Mouse (Mus musculus): ENCODE data around the gene Map10. TPM values are rescaled to one million over a fixed set of nuclear protein-coding genes. Genes with fewer than 3 reads are reported as not detected.

Map10 gene
- polyA plus RNA-seq, 1 experiment from 2014 or later: 8.0 TPM

DNA sequence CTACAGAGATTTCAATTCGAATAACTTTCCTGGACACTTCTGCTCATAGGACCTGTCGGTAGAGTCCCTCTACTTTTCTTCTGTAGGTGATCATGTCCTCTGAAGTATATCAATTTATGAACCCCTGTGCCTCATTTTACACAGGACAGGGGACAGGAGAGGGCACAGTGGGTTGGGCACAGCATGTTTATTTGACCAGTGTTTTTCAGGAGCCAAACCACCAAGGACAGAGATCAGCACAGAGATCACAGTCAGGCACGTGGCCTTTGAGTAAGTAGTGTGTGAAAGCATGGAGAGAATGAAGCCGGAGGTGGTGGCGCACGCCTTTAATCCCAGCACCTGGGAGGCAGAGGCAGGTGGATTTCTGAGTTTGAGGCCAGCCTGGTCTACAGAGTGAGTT is 7.9 kb downstream of the Map10 start:
- WGBS: 93% methylated on average over 6 of the region's 6 CpGs
- Histone ChIP-seq H3K9me3 (replicated peaks) (peaks cover 5% of the 10 kb centered on the region; the same call in 1 of the 2 replicates), H3K27ac (replicated peaks) (no peak overlapping the region), H3K4me1 (peaks cover 21% of the 10 kb centered on the region), H3K27me3 (ENCODE audit: low read depth, poor library complexity, severe bottlenecking) (no peaks in the 10 kb centered on the region), H3K4me3 (no peak overlapping the region), H3K36me3 (peaks cover under 1% of the 10 kb centered on the region; the same call in 1 of the 2 replicates)
- DNase-seq (ENCODE audit: low spot score): no peak

DNA sequence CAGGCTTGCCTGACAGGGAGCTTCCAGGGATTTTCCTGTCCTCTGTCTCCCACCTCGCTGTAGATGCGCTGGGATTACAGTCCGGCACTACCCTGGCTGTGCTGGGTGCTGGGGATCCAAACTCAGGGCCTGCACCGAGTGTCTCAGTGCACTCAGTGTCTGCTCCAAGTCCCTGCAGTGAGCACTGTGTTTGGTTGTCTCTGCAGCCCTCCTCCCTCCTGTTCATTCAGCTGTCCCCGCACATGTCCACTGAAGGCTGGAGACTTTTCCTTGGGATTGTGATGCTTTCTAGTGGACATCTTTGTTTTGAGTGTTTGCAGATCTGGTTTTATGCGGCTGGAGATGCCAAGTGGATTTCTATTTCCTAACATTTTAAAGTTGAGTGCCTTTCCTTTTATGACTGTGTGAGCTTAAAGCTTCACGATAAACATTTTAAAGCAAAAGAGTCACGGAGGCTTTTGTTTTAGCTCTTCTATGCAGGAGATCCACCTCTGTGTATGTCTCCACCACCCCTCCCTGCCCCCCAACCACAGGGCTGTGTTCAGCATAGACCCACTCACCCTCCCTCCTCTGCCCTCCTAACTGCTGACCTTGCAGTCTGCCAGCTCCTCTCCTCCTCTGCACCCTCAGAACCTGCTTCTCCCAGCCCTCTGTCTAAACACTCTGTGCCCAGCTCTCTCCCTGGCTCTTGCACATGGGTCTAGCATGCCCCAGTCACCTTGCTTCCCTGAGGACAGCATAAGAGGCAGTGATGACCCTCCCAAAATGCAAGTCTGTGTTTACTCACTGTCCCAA is 9.4 kb downstream of the Map10 start:
- H3K9me3 ChIP-seq (replicated peaks): no peaks in the 10 kb centered on the region
- no peaks in the 10 kb centered on the region for H3K27me3 ChIP-seq (ENCODE audit: low read depth, poor library complexity, severe bottlenecking)
- WGBS: 71% methylated on average over 8 of the region's 8 CpGs
- peak overlapping the region; percentile 59 for H3K27ac ChIP-seq (replicated peaks)
- no peak for DNase-seq (ENCODE audit: low spot score)
- peaks cover 21% of the 10 kb centered on the region for H3K4me1 ChIP-seq
- no peaks in the 10 kb centered on the region for H3K36me3 ChIP-seq
- no peak overlapping the region for H3K4me3 ChIP-seq

DNA sequence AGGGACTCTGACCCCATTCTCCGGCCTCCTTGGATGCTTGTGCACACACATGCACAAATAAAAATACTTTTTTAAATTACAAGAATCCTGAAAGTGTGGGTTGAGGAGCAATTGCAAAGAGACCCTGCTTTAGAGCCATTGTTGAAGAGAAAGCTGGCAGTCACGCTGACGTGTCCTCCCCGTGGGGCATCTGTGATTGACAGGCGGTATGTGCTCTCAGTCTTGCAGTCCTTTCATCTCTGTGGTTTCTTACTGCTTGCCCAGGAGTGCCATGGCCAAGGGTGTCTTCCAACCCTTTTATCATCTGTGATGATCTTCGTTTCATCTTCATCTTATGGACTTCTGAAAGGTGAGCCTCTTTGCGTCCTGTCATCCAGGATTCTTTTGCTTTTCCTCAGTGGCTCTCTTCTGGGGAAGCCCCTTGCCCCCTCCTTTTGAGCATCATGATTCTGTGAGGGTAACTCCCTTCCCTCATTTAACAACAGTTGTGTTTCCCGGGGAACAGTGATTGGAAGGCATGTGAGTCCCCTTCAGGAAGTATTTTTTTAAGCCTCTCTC is 11.3 kb downstream of the Map10 start:
- Histone ChIP-seq H3K4me1 (peaks cover 21% of the 10 kb centered on the region), H3K9me3 (replicated peaks) (no peaks in the 10 kb centered on the region), H3K4me3 (no peak overlapping the region), H3K36me3 (no peaks in the 10 kb centered on the region), H3K27me3 (ENCODE audit: low read depth, poor library complexity, severe bottlenecking) (no peaks in the 10 kb centered on the region), H3K27ac (replicated peaks) (no peak overlapping the region)
- 53% methylated on average over 8 of the region's 8 CpGs for WGBS
- no peak for DNase-seq (ENCODE audit: low spot score)

DNA sequence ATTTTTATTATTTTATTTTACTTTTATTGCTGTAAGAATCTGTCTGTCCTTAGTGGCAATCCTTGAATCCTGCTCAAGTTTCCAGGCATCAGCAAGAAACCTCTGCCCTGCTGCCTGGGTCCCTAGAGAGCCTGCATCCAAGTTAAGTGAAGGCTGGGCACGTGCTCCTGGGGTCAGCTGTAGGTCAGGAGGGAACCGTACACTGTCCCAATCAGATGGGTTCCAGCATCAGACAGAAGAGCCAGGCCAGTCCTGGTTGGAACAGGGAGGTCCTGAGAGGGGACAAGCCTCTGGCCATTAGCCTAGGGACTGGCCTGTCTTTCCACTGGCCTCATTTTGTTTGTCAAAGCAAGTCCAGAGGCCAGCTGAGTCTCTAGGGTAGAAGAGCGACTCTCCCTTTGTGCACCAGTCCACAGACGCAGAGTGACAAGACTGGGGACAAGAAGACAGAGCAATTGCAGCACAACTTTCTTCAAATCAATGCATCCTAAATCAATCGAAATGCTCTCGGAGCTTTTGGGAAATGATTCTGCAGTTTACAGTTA is 15.7 kb downstream of the Map10 start:
- H3K27me3 ChIP-seq (ENCODE audit: low read depth, poor library complexity, severe bottlenecking): no peaks in the 10 kb centered on the region
- no peak for DNase-seq (ENCODE audit: low spot score)
- 77% methylated on average over 6 of the region's 6 CpGs for WGBS
- no peaks in the 10 kb centered on the region for H3K36me3 ChIP-seq
- peaks cover 18% of the 10 kb centered on the region for H3K4me1 ChIP-seq
- H3K27ac ChIP-seq (replicated peaks): no peak overlapping the region
- H3K4me3 ChIP-seq: no peak overlapping the region
- H3K9me3 ChIP-seq (replicated peaks): no peaks in the 10 kb centered on the region

DNA sequence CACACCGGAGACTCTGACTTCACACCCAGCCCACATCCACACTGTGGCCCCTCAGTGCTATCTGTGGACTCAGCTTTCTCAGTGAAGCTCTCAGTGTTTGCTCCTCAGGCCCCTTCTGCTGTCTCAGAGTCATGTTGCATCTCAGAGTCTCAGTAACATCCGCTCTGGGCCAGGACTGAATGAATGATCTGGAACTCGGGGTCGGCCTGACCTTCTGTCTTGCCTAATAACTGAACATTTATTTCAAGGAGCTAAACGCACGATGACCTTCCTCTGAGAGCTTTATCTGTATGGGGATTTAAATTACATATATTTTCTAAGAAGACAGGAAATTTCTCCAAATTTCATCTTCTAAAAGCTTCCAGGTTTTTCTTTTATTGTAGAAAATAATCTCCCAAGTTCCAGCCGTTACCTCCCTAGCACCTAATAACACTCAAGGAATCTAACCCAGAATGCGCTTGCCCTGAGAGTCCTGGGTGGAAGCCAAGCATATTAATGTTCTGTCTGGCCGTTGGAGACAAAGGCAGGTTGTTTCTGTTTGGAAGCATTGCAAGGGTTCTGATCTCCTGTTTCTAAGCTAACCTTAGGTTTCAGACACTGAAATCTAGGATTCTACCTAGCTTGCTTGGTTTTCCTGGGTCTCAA is 16.7 kb downstream of the Map10 start:
- Histone ChIP-seq H3K4me3 (no peak overlapping the region), H3K36me3 (no peaks in the 10 kb centered on the region), H3K27ac (replicated peaks) (no peak overlapping the region), H3K4me1 (peaks cover 16% of the 10 kb centered on the region), H3K9me3 (replicated peaks) (no peaks in the 10 kb centered on the region), H3K27me3 (ENCODE audit: low read depth, poor library complexity, severe bottlenecking) (no peaks in the 10 kb centered on the region)
- no peak for DNase-seq (ENCODE audit: low spot score)
- WGBS: 94% methylated on average over 9 of the region's 9 CpGs

DNA sequence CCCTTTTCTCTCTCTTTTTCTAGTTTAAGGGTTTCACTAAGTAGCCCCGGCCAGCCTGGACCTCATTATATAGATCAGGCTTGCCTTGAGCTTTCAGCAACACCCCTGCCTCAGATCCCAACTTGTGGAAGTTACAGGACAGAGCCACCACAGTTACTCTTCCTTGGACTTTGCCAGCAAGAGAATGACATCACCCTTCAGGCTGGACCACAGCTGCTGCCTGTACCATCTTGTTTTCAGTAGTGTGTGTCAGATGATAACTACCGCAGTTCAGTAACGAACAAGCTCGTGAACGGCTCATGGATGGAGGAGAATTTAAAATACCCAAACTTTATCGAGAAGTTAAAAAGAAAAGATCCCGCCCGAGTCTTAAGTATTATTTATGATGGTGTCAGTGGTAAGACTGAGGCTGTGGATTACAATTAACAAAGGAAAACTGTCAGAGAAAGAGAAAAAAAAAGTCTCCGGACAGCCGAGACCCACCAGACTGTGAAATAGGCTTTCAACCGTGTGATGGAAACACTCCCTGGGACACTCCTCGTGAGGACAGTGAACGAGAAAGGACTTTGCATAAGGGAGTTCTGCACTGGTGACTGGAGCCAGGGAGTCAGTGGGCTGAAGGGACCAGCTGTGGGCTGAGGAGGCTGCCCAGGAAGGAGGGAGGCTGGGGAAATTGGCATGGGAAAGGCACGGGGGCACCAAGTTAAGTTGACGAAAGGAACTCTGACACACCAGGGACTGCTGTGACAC is 20.7 kb downstream of the Map10 start:
- no peak overlapping the region for H3K4me3 ChIP-seq
- no peaks in the 10 kb centered on the region for H3K36me3 ChIP-seq
- no peaks in the 10 kb centered on the region for H3K27me3 ChIP-seq (ENCODE audit: low read depth, poor library complexity, severe bottlenecking)
- peak overlapping the region; percentile 65 for H3K27ac ChIP-seq (replicated peaks)
- WGBS: 66% methylated on average over 15 of the region's 15 CpGs
- DNase-seq (ENCODE audit: low spot score): peak; percentile 16
- no peaks in the 10 kb centered on the region for H3K9me3 ChIP-seq (replicated peaks)
- peaks cover 15% of the 10 kb centered on the region for H3K4me1 ChIP-seq

DNA sequence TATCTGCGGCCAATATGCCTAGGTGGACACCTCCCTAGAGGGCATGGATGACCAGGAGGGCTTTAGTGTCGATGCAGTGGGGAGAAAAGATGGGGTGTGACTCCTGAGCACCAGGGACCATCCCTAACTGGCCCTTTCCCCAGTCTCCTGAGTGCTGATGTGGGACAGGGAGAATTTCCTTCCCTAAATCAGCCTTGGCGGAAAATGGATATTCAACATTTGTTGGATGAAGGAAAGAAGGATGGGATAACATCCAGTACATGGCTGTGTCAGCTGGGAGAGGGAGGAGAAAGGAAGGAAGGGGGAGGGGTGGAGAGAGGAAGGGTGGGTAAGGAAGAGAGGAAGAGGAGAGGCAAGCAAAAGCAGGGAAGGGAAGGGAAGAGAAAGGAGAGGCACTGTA is 21.3 kb downstream of the Map10 start:
- DNase-seq (ENCODE audit: low spot score): no peak

DNA sequence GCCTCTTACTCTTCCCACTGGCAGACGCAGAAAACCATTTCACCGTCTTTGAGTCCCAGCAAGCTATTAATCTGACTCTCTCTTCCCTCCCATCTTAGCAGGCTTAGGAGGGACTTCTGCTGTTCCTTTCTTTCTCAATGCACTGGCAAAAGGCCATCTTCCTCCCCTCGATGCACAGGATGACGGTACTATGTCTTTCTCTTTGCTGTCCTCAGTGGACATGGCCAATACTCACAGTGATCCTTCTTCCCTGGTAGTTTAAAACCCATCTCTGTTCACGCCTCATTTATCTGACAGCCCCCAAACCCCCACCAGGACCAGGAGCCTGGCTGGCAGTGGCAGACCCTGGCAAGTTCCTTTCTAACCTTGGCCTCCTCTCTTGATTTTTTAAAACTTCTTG is 22.8 kb downstream of the Map10 start:
- H3K9me3 ChIP-seq (replicated peaks): no peaks in the 10 kb centered on the region
- H3K36me3 ChIP-seq: no peaks in the 10 kb centered on the region
- peaks cover 15% of the 10 kb centered on the region for H3K4me1 ChIP-seq
- no peak for DNase-seq (ENCODE audit: low spot score)
- no peaks in the 10 kb centered on the region for H3K27me3 ChIP-seq (ENCODE audit: low read depth, poor library complexity, severe bottlenecking)
- whole genome bisulfite sequencing: 79% methylated on average over 5 of the region's 5 CpGs
- no peak overlapping the region for H3K4me3 ChIP-seq
- no peak overlapping the region for H3K27ac ChIP-seq (replicated peaks)

More for the DNA sequence above, 21.3 kb downstream of the Map10 start:
- H3K36me3 ChIP-seq: no peaks in the 10 kb centered on the region
- H3K9me3 ChIP-seq (replicated peaks): no peaks in the 10 kb centered on the region
- H3K4me1 ChIP-seq: peaks cover 15% of the 10 kb centered on the region
- no peak overlapping the region for H3K4me3 ChIP-seq
- WGBS: 91% methylated on average over 3 of the region's 3 CpGs
- no peaks in the 10 kb centered on the region for H3K27me3 ChIP-seq (ENCODE audit: low read depth, poor library complexity, severe bottlenecking)
- H3K27ac ChIP-seq (replicated peaks): peak overlapping the region; percentile 65

DNA sequence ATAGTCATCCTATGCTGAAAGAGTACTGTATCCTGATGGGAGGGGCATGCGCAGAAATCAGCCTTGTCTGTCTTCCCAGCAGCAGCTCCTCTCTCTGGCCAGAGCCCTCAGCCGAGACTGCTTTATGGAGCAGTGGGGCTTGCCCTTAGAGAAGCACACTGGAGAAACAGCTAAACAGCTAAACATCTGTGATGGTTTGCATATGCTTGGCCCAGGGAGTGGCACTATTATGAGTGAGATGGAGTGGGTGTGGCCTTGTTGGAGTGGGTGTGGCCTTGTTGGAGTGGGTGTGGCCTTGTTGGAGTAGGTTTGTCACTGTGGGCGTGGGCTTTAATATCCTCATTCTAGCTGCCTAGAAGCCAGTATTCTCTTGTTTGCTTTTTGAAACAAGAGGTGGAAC is 23.6 kb downstream of the Map10 start:
- peaks cover 15% of the 10 kb centered on the region for H3K4me1 ChIP-seq
- no peaks in the 10 kb centered on the region for H3K27me3 ChIP-seq (ENCODE audit: low read depth, poor library complexity, severe bottlenecking)
- DNase-seq (ENCODE audit: low spot score): no peak
- WGBS: 72% methylated on average over 3 of the region's 3 CpGs
- H3K9me3 ChIP-seq (replicated peaks): no peaks in the 10 kb centered on the region
- no peaks in the 10 kb centered on the region for H3K36me3 ChIP-seq
- H3K4me3 ChIP-seq: no peak overlapping the region
- no peak overlapping the region for H3K27ac ChIP-seq (replicated peaks)

DNA sequence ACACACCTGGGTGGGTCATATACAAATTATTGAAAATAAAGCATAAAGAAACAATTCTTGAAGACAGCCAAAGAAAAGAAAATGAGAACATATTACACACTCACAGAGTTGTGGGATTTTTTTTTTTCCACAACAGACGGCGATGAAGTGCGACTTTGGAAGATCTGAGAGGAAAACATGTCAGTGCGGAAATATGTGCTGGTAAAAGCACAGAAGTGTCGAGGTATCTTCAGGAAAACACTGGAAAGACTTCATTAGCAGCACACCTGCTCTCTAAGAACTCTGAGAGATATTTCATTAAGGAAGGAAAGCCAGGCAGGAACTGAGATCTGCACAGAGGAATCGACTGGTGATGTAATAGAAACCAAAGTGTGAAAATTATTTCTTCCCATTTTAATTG is 26.3 kb downstream of the Map10 start:
- no peak overlapping the region for H3K4me3 ChIP-seq
- no peaks in the 10 kb centered on the region for H3K9me3 ChIP-seq (replicated peaks)
- no peak overlapping the region for H3K27ac ChIP-seq (replicated peaks)
- 89% methylated on average over 6 of the region's 6 CpGs for WGBS
- no peak for DNase-seq (ENCODE audit: low spot score)
- H3K4me1 ChIP-seq: peaks cover 15% of the 10 kb centered on the region
- no peaks in the 10 kb centered on the region for H3K27me3 ChIP-seq (ENCODE audit: low read depth, poor library complexity, severe bottlenecking)
- no peaks in the 10 kb centered on the region for H3K36me3 ChIP-seq

DNA sequence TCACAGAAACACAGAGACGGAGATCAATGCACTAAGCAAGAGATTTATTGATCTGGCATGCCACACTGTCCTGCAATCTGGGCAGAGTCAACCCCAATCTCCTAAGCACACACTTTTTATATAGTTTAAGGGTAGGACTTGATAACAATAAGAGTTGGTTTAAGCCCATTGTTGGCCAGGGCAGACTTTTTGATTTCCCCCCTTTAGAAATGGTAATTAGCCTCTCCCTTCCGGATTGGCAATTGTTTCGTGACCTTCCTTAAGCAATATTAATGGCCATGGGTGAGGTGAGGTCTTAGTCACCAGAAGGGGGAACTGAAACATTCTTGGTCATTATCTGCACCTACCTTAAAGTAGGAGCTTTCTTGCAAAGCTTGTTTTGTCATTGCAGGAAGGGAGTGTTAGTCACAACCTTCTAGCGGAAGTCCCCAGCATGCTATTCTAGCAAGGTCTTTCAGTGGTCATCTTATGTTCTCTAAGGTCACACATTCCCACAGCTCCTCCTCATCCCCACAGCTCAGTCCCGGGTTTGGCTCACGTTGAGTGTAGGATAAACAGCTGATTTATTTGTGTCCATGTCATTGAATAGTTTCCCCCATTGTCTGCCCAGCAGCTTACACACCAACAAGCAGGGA is 29.9 kb downstream of the Map10 start:
- H3K4me1 ChIP-seq: peaks cover 12% of the 10 kb centered on the region; the same call in 1 of the 2 replicates
- 79% methylated on average over 6 of the region's 6 CpGs for WGBS

DNA sequence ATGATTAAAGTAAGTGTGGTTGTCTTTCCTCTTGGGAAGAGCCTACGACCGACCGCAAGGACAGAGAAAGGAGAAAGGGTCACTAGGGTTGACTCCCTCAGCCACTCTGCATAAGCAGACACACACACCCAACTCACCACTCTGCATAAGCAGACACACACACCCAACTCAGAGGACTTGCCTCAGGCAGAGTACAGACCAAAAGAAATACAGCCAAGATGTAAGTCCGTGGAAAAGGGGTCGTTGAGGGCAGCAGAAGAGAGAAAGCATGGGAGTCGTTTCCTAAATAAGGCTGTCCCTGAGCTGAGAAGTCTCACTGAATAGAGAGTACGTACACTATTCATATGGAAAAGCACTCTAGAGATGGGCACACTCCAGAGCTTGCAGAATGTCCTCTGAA is 30.8 kb downstream of the Map10 start:
- Histone ChIP-seq H3K27me3 (ENCODE audit: low read depth, poor library complexity, severe bottlenecking) (no peaks in the 10 kb centered on the region), H3K36me3 (no peaks in the 10 kb centered on the region), H3K4me3 (no peak overlapping the region), H3K4me1 (peaks cover 12% of the 10 kb centered on the region; the same call in 1 of the 2 replicates), H3K9me3 (replicated peaks) (no peaks in the 10 kb centered on the region), H3K27ac (replicated peaks) (no peak overlapping the region)
- no peak for DNase-seq (ENCODE audit: low spot score)
- WGBS: 85% methylated on average over 7 of the region's 7 CpGs

More for the DNA sequence above, 29.9 kb downstream of the Map10 start:
- Histone ChIP-seq H3K9me3 (replicated peaks) (no peaks in the 10 kb centered on the region), H3K27me3 (ENCODE audit: low read depth, poor library complexity, severe bottlenecking) (no peaks in the 10 kb centered on the region), H3K36me3 (no peaks in the 10 kb centered on the region), H3K4me3 (no peak overlapping the region), H3K27ac (replicated peaks) (no peak overlapping the region)
- DNase-seq (ENCODE audit: low spot score): no peak

Measured in midbrain, embryonic 10.5 days (tissue).